ENCODE assay signal across 11 mouse cellular contexts in the genomic region with DNA sequence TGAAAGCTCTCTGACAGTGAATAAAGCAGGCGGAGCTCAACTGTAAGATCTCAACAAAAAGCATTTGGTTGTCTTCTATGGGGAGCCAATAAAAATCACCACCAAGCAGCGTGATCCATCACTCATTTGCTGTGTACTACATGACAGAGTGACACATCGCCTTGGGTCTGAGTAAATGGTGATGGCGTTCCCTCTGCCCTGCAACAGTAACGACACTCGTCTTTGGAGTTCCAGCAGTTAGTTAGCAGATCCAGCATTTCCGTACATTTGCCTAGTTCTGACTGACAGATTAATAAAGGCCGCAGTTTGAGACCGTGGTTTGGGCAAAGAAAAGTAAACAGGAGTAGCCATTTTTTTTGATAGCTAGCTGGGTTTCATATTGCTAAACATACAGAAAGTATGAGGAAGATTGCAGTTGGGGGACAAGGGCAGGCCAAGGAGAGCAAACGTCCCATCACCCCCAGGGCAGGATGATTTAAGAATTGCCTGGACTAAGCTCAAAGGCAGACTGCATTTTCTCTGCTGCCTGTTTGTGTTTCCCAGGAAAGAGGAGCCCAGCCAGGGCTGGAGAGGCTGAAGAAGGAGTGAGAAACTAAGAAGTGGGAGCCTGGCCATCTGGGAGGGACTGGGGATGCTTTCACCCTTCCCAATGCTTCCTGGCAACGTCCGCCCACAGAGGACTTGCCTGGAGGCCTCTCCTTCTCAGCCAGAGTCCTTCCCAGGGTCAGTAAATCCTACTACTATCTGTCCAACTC. TPM values are rescaled to one million over a fixed set of nuclear protein-coding genes. Genes with fewer than 3 reads are reported as not detected.
DNase-seq lines count a peak whose midpoint lies in the region; ATAC-seq lines count a peak whose summit lies in the region.
"Had no signal": no experiment of that assay in that cellular context is flagged by ENCODE, and none has a peak within 500 bp of the region (broad histone marks: within the 10 kb centered on the region; RNA-seq: fewer than 3 reads in every experiment).

No protein-coding gene starts in this region.

- H3K4me2 ChIP-seq in intestine, embryonic 15.5 days (replicated peaks): no peak overlapping the region
- no peak overlapping the region for H3K4me2 ChIP-seq in stomach, embryonic 14.5 days (replicated peaks; ENCODE audit: low read depth, low read length)
- H3K4me2 ChIP-seq: liver, embryonic 13.5 days had no signal

- 0 out of 2 replicates have a peak, but pooled peaks have one; percentile 25 for ATAC-seq in intestine, embryonic 15.5 days
- 0 out of 2 replicates have a peak, but pooled peaks have one; percentile 23 for ATAC-seq in stomach, embryonic 14.5 days (ENCODE audit: insufficient number of reproducible peaks, insufficient read depth, low FRiP score, low read depth)
- ATAC-seq: Patski had no signal

- no peaks in the 10 kb centered on the region for H3K27me3 ChIP-seq in intestine, embryonic 15.5 days (replicated peaks)
- no peaks in the 10 kb centered on the region for H3K27me3 ChIP-seq in stomach, embryonic 14.5 days (ENCODE audit: control insufficient read depth, insufficient read depth, low read length)
- H3K27me3 ChIP-seq: Patski had no signal

- no peak overlapping the region for H3K9ac ChIP-seq in intestine, embryonic 15.5 days
- H3K9ac ChIP-seq in stomach, embryonic 14.5 days (replicated peaks; ENCODE audit: low read depth, low read length): no peak overlapping the region
- H3K9ac ChIP-seq: liver, embryonic 13.5 days had no signal

- no peak overlapping the region for H3K4me3 ChIP-seq in intestine, embryonic 15.5 days (replicated peaks)
- no peak overlapping the region for H3K4me3 ChIP-seq in stomach, embryonic 14.5 days (ENCODE audit: low read depth, low read length)
- H3K4me3 ChIP-seq: erythroblast, embryonic 14.5 days; liver, embryonic 13.5 days had no signal

- H3K36me3 ChIP-seq in intestine, embryonic 15.5 days: no peaks in the 10 kb centered on the region
- H3K36me3 ChIP-seq in stomach, embryonic 14.5 days (ENCODE audit: control insufficient read depth, insufficient read depth, low read length): no peaks in the 10 kb centered on the region
- H3K36me3 ChIP-seq: liver, embryonic 13.5 days had no signal

- peak; percentile 15 to 62 for DNase-seq in left cerebral cortex, adult 18-20 months (ENCODE audit: low spot score in 2 of 2)
- no peak for DNase-seq in left cerebral cortex, adult 11 months (ENCODE audit: low spot score)
- peak; percentile 28 to 45 for DNase-seq in frontal cortex, postnatal 14 days (ENCODE audit: low spot score in 2 of 2)
- peak; percentile 47 to 71 for DNase-seq in lung, postnatal 4 days
- no peak for DNase-seq in thymus, postnatal 0 days (ENCODE audit: low spot score)
- DNase-seq in spleen, postnatal 4 days (ENCODE audit: low spot score in 2 of 2): no peak
- DNase-seq: liver, embryonic 13.5 days had no signal

- WGBS in intestine, embryonic 15.5 days: 49% methylated on average over 12 of the region's 12 CpGs
- 36% methylated on average over 12 of the region's 12 CpGs for WGBS in stomach, embryonic 14.5 days

- H3K9me3 ChIP-seq in intestine, embryonic 15.5 days: no peaks in the 10 kb centered on the region
- no peaks in the 10 kb centered on the region for H3K9me3 ChIP-seq in stomach, embryonic 14.5 days (ENCODE audit: control insufficient read depth, low read depth, low read length)
- H3K9me3 ChIP-seq: liver, embryonic 13.5 days had no signal

- 0 out of 2 replicates have a peak overlapping the region, but pooled peaks have one; percentile 4 for H3K27ac ChIP-seq in intestine, embryonic 15.5 days
- peak overlapping the region; percentile 52; the same call in 1 of the 2 replicates for H3K27ac ChIP-seq in stomach, embryonic 14.5 days (ENCODE audit: low read length)
- H3K27ac ChIP-seq: liver, embryonic 13.5 days had no signal

- 0 out of 2 replicates have a peak, but pooled peaks cover 3% of the 10 kb centered on the region for H3K4me1 ChIP-seq in intestine, embryonic 15.5 days (replicated peaks)
- peaks cover 4% of the 10 kb centered on the region; the same call in 1 of the 2 replicates for H3K4me1 ChIP-seq in stomach, embryonic 14.5 days (ENCODE audit: control insufficient read depth, insufficient read depth, low read length)
- H3K4me1 ChIP-seq: liver, embryonic 13.5 days had no signal

RNA-seq across cellular contexts. Expression of gene Fjx1, which starts 11.5 kb away (rescaled TPM):
- 10 to 100 TPM; 64.0 to 69.9 TPM for total RNA-seq in left cerebral cortex, adult 18-20 months (2021)
- 6.7 and 7.8 TPM in 2 replicates for polyA plus RNA-seq in intestine, embryonic 15.5 days (2015; fragmentation: Nextera tagmentation; extraction: Ambion mirVana)
- 6.3 and 9.1 TPM in 2 replicates for polyA plus RNA-seq in stomach, embryonic 14.5 days (2014; fragmentation: Nextera tagmentation; extraction: Ambion mirVana)
- 2.7 and 3.4 TPM in 2 replicates for polyA plus RNA-seq in thymus, postnatal 0 days (2015; fragmentation: Nextera tagmentation; extraction: Ambion mirVana)
- polyA plus RNA-seq: erythroblast, embryonic 14.5 days had no signal

RNA-seq across cellular contexts. Expression of gene Trim44, which starts 56.1 kb away (rescaled TPM):
- total RNA-seq in left cerebral cortex, adult 18-20 months (2021): 100 to 1,000 TPM; 186 to 190 TPM
- 21.1 and 25.5 TPM in 2 replicates for polyA plus RNA-seq in intestine, embryonic 15.5 days (2015; fragmentation: Nextera tagmentation; extraction: Ambion mirVana)
- 36.8 and 37.7 TPM in 2 replicates for polyA plus RNA-seq in stomach, embryonic 14.5 days (2014; fragmentation: Nextera tagmentation; extraction: Ambion mirVana)
- 14.6 and 22.1 TPM in 2 replicates for polyA plus RNA-seq in thymus, postnatal 0 days (2015; fragmentation: Nextera tagmentation; extraction: Ambion mirVana)

Comparison
In these comparisons a context has a peak if more than half of its experiments do, and no peak if none do; other contexts are left out.
1. DNase-seq: peak in left cerebral cortex, adult 18-20 months (2 of 2), frontal cortex, postnatal 14 days (2 of 2) and lung, postnatal 4 days (2 of 2); none in left cerebral cortex, adult 11 months (single experiment), thymus, postnatal 0 days (single experiment) and spleen, postnatal 4 days (0 of 2).